Mouse (Mus musculus): Measurements from ENCODE around the gene Atp2c2. TPM values are rescaled to one million over a fixed set of nuclear protein-coding genes. Genes with fewer than 3 reads are reported as not detected.
A peak's percentile ranks its signal among the peaks of the same experiment; 100 is the strongest.

Atp2c2 gene
- total RNA-seq, 2 experiments from 2014 or later, result 0.17 to 0.46 TPM

DNA sequence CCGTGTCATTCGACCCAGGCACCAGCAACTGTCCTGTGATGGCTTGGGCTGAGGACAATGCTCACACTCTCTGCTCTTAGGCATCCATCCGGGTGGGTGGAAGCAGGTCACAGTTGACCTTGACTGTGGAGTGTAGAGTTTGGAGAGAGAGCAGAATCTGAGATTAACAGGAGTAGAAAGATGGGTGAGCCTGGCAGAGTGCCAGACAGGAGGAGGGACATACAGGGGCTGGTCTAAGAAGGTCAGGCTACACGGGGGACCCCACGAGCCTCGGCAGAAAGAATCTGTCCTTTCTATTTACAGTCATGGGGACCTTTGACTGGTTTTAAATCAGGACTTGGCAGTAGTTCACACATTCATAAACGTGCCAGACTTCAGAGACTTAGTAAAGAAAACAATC lies 3.2 kb downstream of the Atp2c2 start:
- peak; percentile 32 to 48 for DNase-seq

DNA sequence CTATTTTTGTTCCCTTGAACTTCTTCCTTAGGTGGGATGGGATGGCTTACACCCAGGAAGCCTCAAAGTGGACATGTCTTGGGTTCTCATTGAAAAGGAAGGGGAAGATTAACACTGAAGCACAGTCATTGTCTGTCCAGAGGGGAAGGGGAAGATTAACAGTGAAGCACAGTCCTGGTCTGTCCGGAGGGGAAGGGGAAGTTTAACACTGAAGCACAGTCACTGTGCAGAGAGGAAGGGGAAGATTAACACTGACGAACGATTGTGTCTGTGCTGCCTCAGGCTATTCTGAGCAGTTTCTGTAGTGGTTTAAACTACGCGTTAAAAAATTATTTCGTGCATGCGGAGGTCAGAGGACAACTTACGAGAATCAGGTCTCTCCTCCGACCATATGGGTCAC lies 7.3 kb downstream of the Atp2c2 start:
- DNase-seq, result no peak

DNA sequence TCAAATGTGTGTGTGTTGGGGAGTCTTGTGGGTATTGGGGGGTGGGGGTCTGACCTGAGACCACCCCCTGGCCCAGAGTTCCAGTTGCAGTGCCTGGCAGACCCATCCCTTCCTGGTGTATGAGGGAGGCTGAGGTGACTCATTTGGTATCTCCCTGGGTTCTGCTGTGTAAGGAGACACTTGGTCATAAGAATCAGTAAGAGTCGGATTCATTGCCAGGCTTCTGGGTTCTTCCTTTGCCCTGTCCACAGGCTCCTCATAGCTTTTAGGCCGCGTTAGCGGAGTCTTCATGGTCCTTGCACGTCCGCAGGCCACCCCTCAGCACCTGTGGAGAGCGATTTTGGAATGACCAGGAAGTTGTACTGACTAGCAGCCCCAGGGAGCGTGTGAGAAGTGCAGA lies 8.7 kb downstream of the Atp2c2 start:
- DNase-seq, result no peak

- DNase-seq, result peak; percentile 11 to 27
Measured at GRCm38 (mm10) chr8:119708878-119709702, 9.3 kb downstream of the Atp2c2 start.

DNA sequence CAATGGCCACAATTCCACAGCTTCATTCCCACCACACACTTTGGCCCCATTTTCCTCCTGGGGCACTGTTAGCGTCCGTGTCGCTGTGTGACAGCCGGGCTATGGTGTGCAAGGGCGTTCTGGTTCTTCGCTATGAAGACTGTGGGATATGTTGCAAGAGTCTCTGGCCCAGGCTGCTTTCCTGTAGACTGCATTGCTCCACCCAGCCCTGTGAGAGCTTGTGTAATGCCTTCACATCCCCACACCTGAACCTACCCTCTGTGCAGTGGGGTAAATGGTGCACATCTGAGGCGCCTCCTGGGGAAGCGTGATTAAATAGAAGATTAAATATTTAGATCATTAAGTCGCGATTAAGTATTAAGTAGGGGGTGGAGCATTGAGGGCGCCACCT lies 9.9 kb downstream of the Atp2c2 start:
- no peak for DNase-seq

DNA sequence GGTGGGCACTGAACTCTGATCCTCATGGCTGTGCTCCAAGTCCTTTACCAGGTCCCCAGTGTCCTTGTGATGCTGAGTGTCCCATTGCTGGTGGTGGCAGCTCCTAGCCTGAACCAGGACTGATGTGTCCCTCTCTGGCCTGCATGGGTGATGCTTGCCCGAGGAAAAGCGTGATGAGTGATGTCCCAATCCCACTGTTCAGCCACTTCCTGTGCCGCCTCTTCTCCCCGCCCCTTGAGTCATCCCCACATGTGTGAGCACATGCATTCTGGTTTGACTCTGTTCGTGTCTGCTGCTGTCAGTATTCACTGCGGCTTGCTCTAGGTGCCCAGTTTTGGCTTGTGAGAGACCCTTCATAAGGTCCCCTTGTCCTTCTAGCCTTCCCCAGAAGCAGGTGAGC lies 12.4 kb downstream of the Atp2c2 start:
- DNase-seq, result peak; percentile 67 to 72

DNA sequence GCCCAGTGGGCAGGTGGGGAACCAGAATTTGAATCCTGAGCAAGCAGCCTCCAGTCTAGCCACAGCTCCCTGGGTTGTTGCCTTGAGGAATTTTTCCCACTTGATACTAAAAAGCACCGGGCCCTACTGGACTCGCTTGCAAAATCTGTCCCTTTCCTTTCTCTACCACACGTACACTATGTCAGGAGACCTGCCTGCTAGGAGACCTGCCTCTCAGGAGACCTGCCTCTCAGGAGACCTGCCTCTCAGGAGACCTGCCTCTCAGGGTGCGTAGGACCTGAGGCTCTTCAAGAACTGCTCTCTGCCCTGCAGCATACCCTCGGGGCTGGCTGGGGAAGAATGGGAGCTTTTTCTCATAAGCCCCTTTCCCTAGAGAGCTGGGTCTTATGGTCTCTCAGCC lies 13.6 kb downstream of the Atp2c2 start:
- DNase-seq, result no peak

DNA sequence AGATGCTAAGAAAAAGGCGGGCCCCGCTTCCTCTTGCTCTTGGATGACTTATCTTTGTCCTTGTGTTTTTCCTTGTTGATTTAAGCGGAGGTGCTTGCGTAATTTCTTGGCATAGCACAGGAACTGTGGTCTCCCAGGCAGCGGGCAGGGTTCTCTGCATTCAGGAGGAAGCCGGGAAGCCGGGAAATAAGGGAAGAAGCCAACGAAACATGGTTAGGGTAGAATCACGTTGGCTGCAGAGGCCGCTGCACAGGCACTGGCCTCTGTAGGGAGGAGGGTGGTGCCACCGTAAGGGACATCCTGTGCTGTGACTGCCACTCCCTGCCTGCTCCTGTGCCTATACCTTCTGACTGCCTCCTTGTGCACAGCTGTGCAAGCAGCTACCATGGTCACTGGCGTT lies 15.4 kb downstream of the Atp2c2 start:
- peak; percentile 78 to 81 for DNase-seq

- no peak for DNase-seq
Measured at GRCm38 (mm10) chr8:119716730-119717299, 17.0 kb downstream of the Atp2c2 start.

DNA sequence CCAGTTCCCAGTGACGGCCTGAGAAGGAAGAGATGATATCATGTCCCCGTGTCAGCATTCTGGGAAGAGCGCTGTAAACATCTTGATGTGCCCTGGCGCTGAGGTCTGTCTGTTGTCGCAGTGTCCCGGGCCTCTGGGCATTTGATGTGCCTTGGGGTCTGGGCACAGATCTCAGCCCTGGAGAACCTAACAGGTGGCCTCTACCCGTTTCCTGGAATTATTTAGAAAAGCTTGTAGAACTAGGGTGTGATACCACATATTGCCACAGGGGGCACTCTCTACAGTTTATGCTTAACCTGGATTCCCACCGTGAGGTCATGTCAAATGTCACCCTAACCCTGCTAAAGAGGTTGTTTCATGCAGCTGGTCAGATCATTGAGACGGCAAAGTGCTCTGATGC lies 18.0 kb downstream of the Atp2c2 start:
- DNase-seq, result peak in 1 of 2 experiments; percentile 23

DNA sequence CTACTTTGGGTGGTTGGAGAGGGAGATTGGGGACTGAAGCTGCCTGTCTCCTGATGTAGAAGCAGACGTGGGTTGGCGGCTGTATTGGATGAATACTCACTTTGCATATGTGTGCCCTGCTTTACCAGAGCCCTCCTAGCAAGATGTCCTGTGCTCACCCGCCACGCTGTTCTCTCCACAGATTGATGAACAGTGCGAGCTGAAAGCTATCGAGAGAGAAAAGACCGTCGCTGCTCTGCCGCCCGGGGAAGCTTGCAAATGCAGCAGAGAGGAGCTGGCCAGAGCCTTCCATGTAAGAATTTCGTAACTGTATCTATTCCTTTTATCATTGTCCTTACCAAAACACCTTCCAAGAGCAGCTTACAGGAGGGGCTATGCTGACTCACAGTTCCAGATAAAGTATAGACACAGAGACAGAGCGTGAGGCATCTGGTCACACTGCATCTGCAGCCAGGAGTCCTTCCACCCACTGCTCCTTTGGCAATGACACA lies 19.2 kb downstream of the Atp2c2 start:
- peak; percentile 35 to 57 for DNase-seq

DNA sequence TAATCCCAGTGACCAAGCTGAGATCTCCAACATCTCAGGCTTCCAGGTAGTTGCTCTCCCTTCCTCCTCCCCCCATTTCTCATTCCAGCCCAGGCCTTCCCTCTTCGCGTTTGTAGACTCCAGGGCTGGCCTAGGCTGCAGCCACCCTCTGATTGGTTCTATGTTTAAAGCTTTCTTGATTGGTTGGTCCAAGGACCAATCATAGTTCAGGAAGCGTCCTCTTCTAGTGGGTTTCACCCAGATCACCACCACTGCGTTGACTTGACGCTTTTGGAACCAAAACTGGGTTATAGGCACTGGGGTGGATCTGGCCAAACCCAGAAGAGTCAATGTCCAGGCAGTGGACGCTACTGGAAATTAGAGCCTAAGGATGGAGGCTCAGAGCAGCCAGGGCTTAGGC lies 22.5 kb downstream of the Atp2c2 start:
- no peak for DNase-seq

- no peak for DNase-seq
Measured at GRCm38 (mm10) chr8:119723676-119724075, 23.9 kb downstream of the Atp2c2 start.

GRCm38 (mm10) chr8:119724596-119724995 lies 24.8 kb downstream of the Atp2c2 start:
- peak in 1 of 2 experiments; percentile 53 for DNase-seq

DNA sequence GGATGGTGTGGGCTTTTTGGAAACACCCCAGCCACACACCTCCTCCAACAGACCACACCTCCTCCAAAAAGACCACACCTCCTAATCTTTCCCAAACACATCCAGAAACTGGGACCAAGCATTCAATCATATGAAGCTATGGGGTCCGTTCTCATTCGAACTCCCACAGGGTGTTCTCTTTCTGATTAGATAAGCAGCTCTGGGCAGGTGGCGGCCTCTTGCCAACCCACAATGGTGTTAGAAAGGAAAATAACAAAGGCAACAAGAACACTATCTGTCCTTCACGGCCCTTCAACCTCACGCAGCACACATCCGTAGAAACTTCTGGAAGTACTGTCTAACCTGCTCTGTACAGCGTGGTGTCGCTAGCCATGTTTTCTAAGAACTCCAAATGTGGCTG lies 27.3 kb downstream of the Atp2c2 start:
- no peak for DNase-seq

DNA sequence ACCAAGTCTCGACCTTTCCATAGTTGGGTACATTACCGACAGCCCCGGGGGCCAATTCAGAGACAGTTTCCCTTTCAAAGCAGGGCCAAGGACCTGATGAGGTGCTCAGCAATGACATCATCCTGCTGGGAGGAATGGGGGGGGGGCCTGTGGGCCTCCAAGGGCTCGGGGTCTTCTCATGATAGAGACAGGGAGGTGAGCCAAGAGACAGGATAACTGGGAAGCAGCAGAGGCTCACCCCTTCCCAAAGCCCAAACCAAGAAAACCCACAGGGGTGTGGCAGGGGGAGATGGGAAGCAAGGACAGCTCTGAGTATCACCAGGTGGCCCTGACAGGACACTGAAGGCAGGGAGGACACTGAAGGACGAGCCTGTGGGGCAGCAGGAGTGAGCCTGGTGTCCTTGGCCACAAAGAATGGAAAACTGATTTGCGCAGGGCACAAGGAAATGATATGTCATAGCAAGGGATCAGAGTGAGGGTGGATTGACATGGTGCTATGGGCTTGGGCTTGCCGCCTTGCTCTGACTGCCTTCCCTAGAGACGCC lies 28.6 kb downstream of the Atp2c2 start:
- DNase-seq, result peak; percentile 15 to 36

DNA sequence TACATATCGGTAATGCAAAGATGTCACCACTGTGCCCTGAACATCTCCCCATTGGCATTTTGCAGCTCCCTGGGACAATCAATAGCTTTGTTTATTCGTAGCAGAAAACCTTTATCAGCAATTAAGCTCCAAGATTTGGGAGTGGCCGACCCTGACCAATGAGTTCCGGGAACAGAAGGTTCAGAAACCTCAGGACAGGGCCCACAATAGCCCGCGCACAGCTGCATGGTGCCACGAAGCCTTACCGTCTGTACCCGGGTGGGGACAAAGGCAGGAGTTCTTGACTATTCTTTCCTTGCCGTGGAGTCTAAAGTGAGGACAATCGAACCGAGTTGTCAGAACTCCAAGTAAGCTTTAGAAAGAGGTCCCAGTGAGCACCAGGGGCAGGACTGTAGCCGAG lies 32.3 kb downstream of the Atp2c2 start:
- no peak for DNase-seq

GRCm38 (mm10) chr8:119736348-119736917 lies 36.6 kb downstream of the Atp2c2 start:
- no peak for DNase-seq

- DNase-seq, result no peak
Measured at GRCm38 (mm10) chr8:119737093-119737900, 37.5 kb downstream of the Atp2c2 start.

GRCm38 (mm10) chr8:119738129-119738907 lies 38.5 kb downstream of the Atp2c2 start:
- no peak for DNase-seq

DNA sequence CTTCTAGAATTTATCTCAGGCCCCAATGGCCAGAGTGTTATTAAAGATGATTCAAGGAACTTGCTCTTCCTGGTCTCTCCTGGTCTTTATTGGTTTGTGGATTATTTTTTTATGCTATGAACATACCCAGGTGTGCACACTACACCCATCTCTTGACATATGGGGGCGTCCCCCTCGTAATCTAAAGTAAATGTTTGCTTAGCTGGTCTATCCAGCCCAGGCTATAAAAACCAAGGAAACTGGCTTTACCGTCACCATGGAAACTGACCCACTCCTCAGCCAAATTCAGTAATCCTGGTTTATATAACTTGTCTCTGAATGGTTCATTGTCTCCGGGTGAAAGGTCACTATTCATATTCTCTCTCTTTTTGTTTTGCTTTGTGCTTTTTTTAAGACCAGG lies 40.8 kb downstream of the Atp2c2 start:
- no peak for DNase-seq

Data from adrenal gland, postnatal 36 days (tissue).